Mouse (Mus musculus): ENCODE data around the gene Pwwp2b. TPM values are rescaled to one million over a fixed set of nuclear protein-coding genes. Genes with fewer than 3 reads are reported as not detected.

The Pwwp2b gene
- total and polyA plus RNA-seq, 3 experiments, result 1.9 to 4.3 TPM; not detected in 1

- H3K4me1 ChIP-seq (ENCODE audit: control insufficient read depth in 1 of 2, insufficient read depth in 2 of 2, low read length in 2 of 2), result peaks cover 0 to 15% of the 10 kb centered on the region in 2 experiments; a peak in 1 of 4 replicates
- no peak overlapping the region for H3K9ac ChIP-seq (ENCODE audit: control insufficient read depth, low read depth, low read length, poor library complexity, severe bottlenecking)
- no peak for DNase-seq (ENCODE audit: low read depth, low spot score)
- no peaks in the 10 kb centered on the region for H3K9me3 ChIP-seq (replicated peaks; ENCODE audit: insufficient read depth, low read length)
- H3K36me3 ChIP-seq (ENCODE audit: control insufficient read depth in 1 of 2, insufficient read depth in 2 of 2, low read length in 2 of 2), result peaks cover 0 to 3% of the 10 kb centered on the region in 2 experiments; a peak in 1 of 4 replicates
- H3K27me3 ChIP-seq (ENCODE audit: control insufficient read depth in 1 of 2, insufficient read depth in 2 of 2, low read length in 2 of 2), result no peaks in the 10 kb centered on the region
- TF ChIP-seq MAZ (IDR thresholded peaks at IDR 0.05; ENCODE audit: low read depth, low read length) (no peak), JUND (IDR thresholded peaks at IDR 0.05; ENCODE audit: low read depth, low read length) (no peak), EP300 (IDR thresholded peaks at IDR 0.05; ENCODE audit: low read depth in 1 of 2, low read length in 2 of 2) (no peak), CHD1 (IDR thresholded peaks at IDR 0.05; ENCODE audit: low read depth, low read length) (no peak), SMC3 (IDR thresholded peaks at IDR 0.05; ENCODE audit: low read depth, low read length) (no peak), MAX (IDR thresholded peaks at IDR 0.05; ENCODE audit: low read length) (no peak), E2F4 (IDR thresholded peaks at IDR 0.05; ENCODE audit: borderline replicate concordance, low read depth, low read length) (no peak), POLR2AphosphoS5 (IDR thresholded peaks at IDR 0.05; ENCODE audit: borderline replicate concordance, low read depth, low read length) (no peak), USF2 (IDR thresholded peaks at IDR 0.05; ENCODE audit: borderline replicate concordance in 1 of 2, insufficient read depth in 1 of 2, low read depth in 1 of 2, low read length in 2 of 2) (no peak), ZC3H11A (IDR thresholded peaks at IDR 0.05; ENCODE audit: low read depth, low read length) (no peak), ZKSCAN1 (IDR thresholded peaks at IDR 0.05; ENCODE audit: low read depth, low read length) (no peak), HCFC1 (IDR thresholded peaks at IDR 0.05; ENCODE audit: low read depth, low read length) (no peak), MYC (IDR thresholded peaks at IDR 0.05; ENCODE audit: low read depth, low read length) (no peak), ELF1 (IDR thresholded peaks at IDR 0.05; ENCODE audit: low read depth, low read length) (no peak)
- no peaks in the 10 kb centered on the region for H3K79me2 ChIP-seq (ENCODE audit: control insufficient read depth, insufficient read depth, low read length, poor library complexity)
- H3K27ac ChIP-seq (ENCODE audit: control insufficient read depth, low read depth, low read length), result no peak overlapping the region
- no peak overlapping the region for H3K4me3 ChIP-seq (ENCODE audit: control insufficient read depth in 1 of 2, insufficient read depth in 1 of 2, low read depth in 2 of 2, low read length in 2 of 2)
Observed at GRCm38 (mm10) chr7:139276150-139276549, 27.9 kb downstream of the Pwwp2b start.

- Histone ChIP-seq H3K4me1 (ENCODE audit: control insufficient read depth in 1 of 2, insufficient read depth in 2 of 2, low read length in 2 of 2) (peaks cover 0 to 9% of the 10 kb centered on the region in 2 experiments; a peak in 2 of 4 replicates), H3K79me2 (ENCODE audit: control insufficient read depth, insufficient read depth, low read length, poor library complexity) (no peaks in the 10 kb centered on the region), H3K27ac (ENCODE audit: control insufficient read depth, low read depth, low read length) (no peak overlapping the region), H3K4me3 (ENCODE audit: control insufficient read depth in 1 of 2, insufficient read depth in 1 of 2, low read depth in 2 of 2, low read length in 2 of 2) (no peak overlapping the region), H3K9me3 (replicated peaks; ENCODE audit: insufficient read depth, low read length) (no peaks in the 10 kb centered on the region), H3K9ac (ENCODE audit: control insufficient read depth, low read depth, low read length, poor library complexity, severe bottlenecking) (no peak overlapping the region), H3K27me3 (ENCODE audit: control insufficient read depth in 1 of 2, insufficient read depth in 2 of 2, low read length in 2 of 2) (no peaks in the 10 kb centered on the region), H3K36me3 (ENCODE audit: control insufficient read depth in 1 of 2, insufficient read depth in 2 of 2, low read length in 2 of 2) (no peaks in the 10 kb centered on the region)
- no peak for TF ChIP-seq POLR2AphosphoS2 (IDR thresholded peaks at IDR 0.05; ENCODE audit: low read length)
- TF ChIP-seq USF1 (IDR thresholded peaks at IDR 0.05; ENCODE audit: low read depth, low read length), result no peak
- no peak for TF ChIP-seq RCOR1 (IDR thresholded peaks at IDR 0.05; ENCODE audit: low read depth, low read length)
- no peak for TF ChIP-seq NRF1 (IDR thresholded peaks at IDR 0.05; ENCODE audit: insufficient read depth, low read depth, low read length, poor library complexity, severe bottlenecking)
- no peak for TF ChIP-seq CHD1 (IDR thresholded peaks at IDR 0.05; ENCODE audit: low read depth, low read length)
- no peak for TF ChIP-seq MXI1 (IDR thresholded peaks at IDR 0.05; ENCODE audit: low read depth, low read length)
- no peak for TF ChIP-seq ZMIZ1 (IDR thresholded peaks at IDR 0.05; ENCODE audit: low read depth, low read length)
- no peak for TF ChIP-seq MAZ (IDR thresholded peaks at IDR 0.05; ENCODE audit: low read depth, low read length)
- TF ChIP-seq EP300 (IDR thresholded peaks at IDR 0.05; ENCODE audit: low read depth in 1 of 2, low read length in 2 of 2), result no peak
- TF ChIP-seq ETS1 (IDR thresholded peaks at IDR 0.05; ENCODE audit: low read depth, low read length), result no peak
- no peak for TF ChIP-seq MYB (IDR thresholded peaks at IDR 0.05; ENCODE audit: low read depth, low read length)
- no peak for TF ChIP-seq MAX (IDR thresholded peaks at IDR 0.05; ENCODE audit: low read length)
- TF ChIP-seq ZNF384 (IDR thresholded peaks at IDR 0.05; ENCODE audit: low read depth, low read length), result no peak
- no peak for TF ChIP-seq UBTF (IDR thresholded peaks at IDR 0.05; ENCODE audit: borderline replicate concordance, insufficient read depth, low read depth, low read length)
- no peak for TF ChIP-seq SIN3A (IDR thresholded peaks at IDR 0.05; ENCODE audit: low read length)
- no peak for TF ChIP-seq NELFE (IDR thresholded peaks at IDR 0.05; ENCODE audit: low read depth, low read length)
- no peak for TF ChIP-seq E2F4 (IDR thresholded peaks at IDR 0.05; ENCODE audit: borderline replicate concordance, low read depth, low read length)
- no peak for DNase-seq (ENCODE audit: low read depth, low spot score)
Observed at GRCm38 (mm10) chr7:139277536-139277935, 29.3 kb downstream of the Pwwp2b start.

All from MEL (cell line).